Mouse (Mus musculus) neural tube, embryonic 12.5 days (tissue): Measurements from ENCODE around the gene Vamp9. TPM values are rescaled to one million over a fixed set of nuclear protein-coding genes. Genes with fewer than 3 reads are reported as not detected.
A peak's percentile ranks its signal among the peaks of the same experiment; 100 is the strongest.

Source experiments
- ATAC-seq: fragments of 200-750 bp; cut with Nextera tagmentation; 2 replicates; pipeline ENCODE4 v1.8.0; 2017; ENCODE audit warnings: low read depth, mild to moderate bottlenecking, moderate TSS enrichment, moderate library complexity; ENCODE audit not compliant: low FRiP score
- H3K27ac ChIP-seq: fragments of 300-500 bp; sonication (generic); 2 replicates; pipeline ENCODE4 v1.5.1; 2016
- H3K27me3 ChIP-seq: fragments of 300-500 bp; sonication (generic); replicated peaks from 2 replicates; pipeline ENCODE4 v1.6.1; 2016; ENCODE audit warnings: mild to moderate bottlenecking
- H3K36me3 ChIP-seq: fragments of 300-500 bp; sonication (generic); 2 replicates; pipeline ENCODE4 v1.6.1; 2016; ENCODE audit warnings: mild to moderate bottlenecking
- H3K4me1 ChIP-seq: fragments of 300-500 bp; sonication (generic); 2 replicates; pipeline ENCODE4 v1.6.1; 2016
- H3K4me2 ChIP-seq: fragments of 300-500 bp; sonication (generic); replicated peaks from 2 replicates; pipeline ENCODE4 v1.6.1; 2016; ENCODE audit warnings: mild to moderate bottlenecking
- H3K4me3 ChIP-seq: fragments of 300-500 bp; sonication (generic); 2 replicates; pipeline ENCODE4 v1.5.1; 2016
- H3K9ac ChIP-seq: fragments of 300-500 bp; sonication (generic); 2 replicates; pipeline ENCODE4 v1.6.1; 2016; ENCODE audit warnings: mild to moderate bottlenecking
- H3K9me3 ChIP-seq: fragments of 300-500 bp; sonication (generic); 2 replicates; pipeline ENCODE4 v1.6.1; 2016; ENCODE audit warnings: mild to moderate bottlenecking
- WGBS: fragments of 180-500 bp; shearing (Covaris S2); methylation state at CpG from one replicate; pipeline ENCODE4 v1.1.7; 2016; 5-methylcytosine and 5-hydroxymethylcytosine counted together
- polyA plus RNA-seq: library from polyadenylated mRNA; unstranded; fragments of >200 nt; fragmentation: Nextera tagmentation; extraction: Ambion mirVana; gene quantifications from 2 replicates; pipeline ENCODE4 v1.2.1, GENCODE M21; 2016

The Vamp9 gene
- polyA plus RNA-seq, 1 experiment from 2014 or later = 0.56 TPM

- Histone ChIP-seq H3K4me3 (no peak overlapping the region), H3K27me3 (no peaks in the 10 kb centered on the region), H3K4me1 (no peaks in the 10 kb centered on the region), H3K9me3 (no peaks in the 10 kb centered on the region), H3K9ac (no peak overlapping the region), H3K36me3 (no peaks in the 10 kb centered on the region), H3K4me2 (no peak overlapping the region), H3K27ac (no peak overlapping the region)
- ATAC-seq = no peak
- 68% methylated on average over 12 of the region's 12 CpGs for WGBS
Measured at GRCm38 (mm10) chr5:99891516-99892441, 14.3 kb upstream of the Vamp9 start.

GRCm38 (mm10) chr5:99900041-99900440, 6.0 kb upstream of the Vamp9 start:
- ATAC-seq = peak; percentile 82
- Histone ChIP-seq H3K4me3 (no peak overlapping the region), H3K9me3 (no peaks in the 10 kb centered on the region), H3K4me2 (no peak overlapping the region), H3K36me3 (no peaks in the 10 kb centered on the region), H3K4me1 (no peaks in the 10 kb centered on the region), H3K9ac (no peak overlapping the region), H3K27me3 (no peaks in the 10 kb centered on the region), H3K27ac (no peak overlapping the region)
- whole genome bisulfite sequencing = 10% methylated on average over 6 of the region's 6 CpGs

GRCm38 (mm10) chr5:99905731-99906130, 323 bp upstream of the Vamp9 start:
- ATAC-seq = no peak
- H3K9ac ChIP-seq = no peak overlapping the region
- 68% methylated on average over 7 of the region's 7 CpGs for WGBS
- no peaks in the 10 kb centered on the region for H3K4me1 ChIP-seq
- no peaks in the 10 kb centered on the region for H3K9me3 ChIP-seq
- peak overlapping the region; percentile 60; the same call in 1 of the 2 replicates for H3K4me3 ChIP-seq
- peak overlapping the region; percentile 59; the same call in 1 of the 2 replicates for H3K4me2 ChIP-seq
- 0 out of 2 replicates have a peak overlapping the region, but pooled peaks have one; percentile 70 for H3K27ac ChIP-seq
- H3K27me3 ChIP-seq = no peaks in the 10 kb centered on the region
- H3K36me3 ChIP-seq = no peaks in the 10 kb centered on the region

GRCm38 (mm10) chr5:99915494-99915893, 9.4 kb downstream of the Vamp9 start:
- WGBS = 46% methylated on average over 7 of the region's 7 CpGs
- H3K9ac ChIP-seq = no peak overlapping the region
- no peak overlapping the region for H3K27ac ChIP-seq
- H3K9me3 ChIP-seq = no peaks in the 10 kb centered on the region
- H3K27me3 ChIP-seq = no peaks in the 10 kb centered on the region
- H3K4me3 ChIP-seq = no peak overlapping the region
- ATAC-seq = no peak
- H3K4me2 ChIP-seq = no peak overlapping the region
- H3K36me3 ChIP-seq = no peaks in the 10 kb centered on the region
- H3K4me1 ChIP-seq = no peaks in the 10 kb centered on the region

GRCm38 (mm10) chr5:99922033-99922432, 16.0 kb downstream of the Vamp9 start:
- Histone ChIP-seq H3K27ac (no peak overlapping the region), H3K27me3 (no peaks in the 10 kb centered on the region), H3K36me3 (no peaks in the 10 kb centered on the region), H3K4me3 (no peak overlapping the region), H3K9ac (no peak overlapping the region), H3K4me2 (no peak overlapping the region), H3K4me1 (no peaks in the 10 kb centered on the region), H3K9me3 (no peaks in the 10 kb centered on the region)
- no peak for ATAC-seq
- 85% methylated on average over 8 of the region's 8 CpGs for WGBS

GRCm38 (mm10) chr5:99927951-99928350, 21.9 kb downstream of the Vamp9 start:
- Histone ChIP-seq H3K4me2 (no peak overlapping the region), H3K4me1 (no peaks in the 10 kb centered on the region), H3K36me3 (no peaks in the 10 kb centered on the region), H3K27me3 (no peaks in the 10 kb centered on the region), H3K27ac (no peak overlapping the region), H3K9me3 (no peaks in the 10 kb centered on the region), H3K9ac (no peak overlapping the region), H3K4me3 (no peak overlapping the region)
- no peak for ATAC-seq
- WGBS = 53% methylated on average over 4 of the region's 4 CpGs

- WGBS = 85% methylated on average over 6 of the region's 6 CpGs
- H3K9me3 ChIP-seq = no peaks in the 10 kb centered on the region
- no peaks in the 10 kb centered on the region for H3K27me3 ChIP-seq
- H3K4me3 ChIP-seq = no peak overlapping the region
- no peak overlapping the region for H3K27ac ChIP-seq
- no peak for ATAC-seq
- no peak overlapping the region for H3K4me2 ChIP-seq
- H3K4me1 ChIP-seq = no peaks in the 10 kb centered on the region
- no peak overlapping the region for H3K9ac ChIP-seq
- H3K36me3 ChIP-seq = no peaks in the 10 kb centered on the region
Measured at GRCm38 (mm10) chr5:99931910-99932309, 25.9 kb downstream of the Vamp9 start.

- WGBS = 84% methylated on average over 3 of the region's 3 CpGs
- no peak overlapping the region for H3K4me3 ChIP-seq
Measured at GRCm38 (mm10) chr5:99939440-99939839, 33.4 kb downstream of the Vamp9 start.

GRCm38 (mm10) chr5:99941273-99941672, 35.2 kb downstream of the Vamp9 start:
- Histone ChIP-seq H3K27me3 (no peaks in the 10 kb centered on the region), H3K4me3 (no peak overlapping the region), H3K27ac (no peak overlapping the region), H3K4me2 (no peak overlapping the region), H3K9ac (no peak overlapping the region), H3K36me3 (peaks cover 7% of the 10 kb centered on the region), H3K4me1 (no peaks in the 10 kb centered on the region), H3K9me3 (peaks cover 15% of the 10 kb centered on the region; the same call in 1 of the 2 replicates)
- no peak for ATAC-seq
- WGBS = 84% methylated on average over 10 of the region's 10 CpGs

More at GRCm38 (mm10) chr5:99939440-99939839, 33.4 kb downstream of the Vamp9 start:
- H3K27ac ChIP-seq = no peak overlapping the region
- H3K4me2 ChIP-seq = no peak overlapping the region
- no peaks in the 10 kb centered on the region for H3K36me3 ChIP-seq
- H3K9me3 ChIP-seq = peaks cover 5% of the 10 kb centered on the region; the same call in 1 of the 2 replicates
- H3K27me3 ChIP-seq = no peaks in the 10 kb centered on the region
- no peak overlapping the region for H3K9ac ChIP-seq
- H3K4me1 ChIP-seq = no peaks in the 10 kb centered on the region
- ATAC-seq = no peak

- 50% methylated on average over 10 of the region's 10 CpGs for WGBS
- H3K27ac ChIP-seq = no peak overlapping the region
Measured at GRCm38 (mm10) chr5:99941776-99942502, 35.9 kb downstream of the Vamp9 start.

GRCm38 (mm10) chr5:99952513-99952912, 46.5 kb downstream of the Vamp9 start:
- no peak overlapping the region for H3K27ac ChIP-seq
- H3K4me2 ChIP-seq = no peak overlapping the region
- no peaks in the 10 kb centered on the region for H3K9me3 ChIP-seq
- 0 out of 2 replicates have a peak, but pooled peaks cover 5% of the 10 kb centered on the region for H3K4me1 ChIP-seq
- H3K27me3 ChIP-seq = no peaks in the 10 kb centered on the region
- H3K4me3 ChIP-seq = no peak overlapping the region
- ATAC-seq = no peak
- peaks cover 15% of the 10 kb centered on the region for H3K36me3 ChIP-seq
- no peak overlapping the region for H3K9ac ChIP-seq
- WGBS = 89% methylated on average over 5 of the region's 5 CpGs

More at GRCm38 (mm10) chr5:99941776-99942502, 35.9 kb downstream of the Vamp9 start:
- H3K27me3 ChIP-seq = no peaks in the 10 kb centered on the region
- H3K4me3 ChIP-seq = no peak overlapping the region
- no peaks in the 10 kb centered on the region for H3K4me1 ChIP-seq
- H3K36me3 ChIP-seq = peaks cover 9% of the 10 kb centered on the region
- no peak overlapping the region for H3K4me2 ChIP-seq
- no peak overlapping the region for H3K9ac ChIP-seq
- peaks cover 15% of the 10 kb centered on the region; the same call in 1 of the 2 replicates for H3K9me3 ChIP-seq
- no peak for ATAC-seq

- H3K27me3 ChIP-seq = no peaks in the 10 kb centered on the region
- H3K4me3 ChIP-seq = no peak overlapping the region
- H3K4me1 ChIP-seq = 0 out of 2 replicates have a peak, but pooled peaks cover 5% of the 10 kb centered on the region
- H3K4me2 ChIP-seq = no peak overlapping the region
- no peaks in the 10 kb centered on the region for H3K9me3 ChIP-seq
- H3K27ac ChIP-seq = no peak overlapping the region
- no peak overlapping the region for H3K9ac ChIP-seq
- WGBS = 19% methylated on average over 1 of the region's 1 CpGs
- 0 out of 2 replicates have a peak, but pooled peaks have one; percentile 37 for ATAC-seq
- H3K36me3 ChIP-seq = peaks cover 23% of the 10 kb centered on the region
Measured at GRCm38 (mm10) chr5:99953883-99954282, 47.8 kb downstream of the Vamp9 start.
